Mouse (Mus musculus) neural tube, embryonic 11.5 days (tissue): ENCODE measurements around the gene Prorsd1. TPM values are rescaled to one million over a fixed set of nuclear protein-coding genes. Genes with fewer than 3 reads are reported as not detected.
A peak's percentile ranks its signal among the peaks of the same experiment; 100 is the strongest.
"Not testable (repeated sequence)": the region's sequence is repeated elsewhere in the genome, so short reads cannot be mapped to it uniquely, and the experiment has no call there.

Experiments used
- ATAC-seq: fragments of 200-750 bp; cut with Nextera tagmentation; 2 replicates; pipeline ENCODE4 v1.8.0; 2017; ENCODE audit warnings: moderate number of reproducible peaks, mild to moderate bottlenecking, moderate TSS enrichment, moderate library complexity; ENCODE audit not compliant: insufficient read depth, low FRiP score, low TSS enrichment
- DNase-seq: peaks from one replicate; pipeline ENCODE4 v3.0.0-alpha.2; 2015; ENCODE audit warnings: low spot score
- H3K27ac ChIP-seq: fragments of 300-500 bp; sonication (generic); 2 replicates; pipeline ENCODE4 v1.5.1; 2014; ENCODE audit warnings: low read depth, mild to moderate bottlenecking, low read length
- H3K27me3 ChIP-seq: fragments of 300-500 bp; sonication (generic); 2 replicates; pipeline ENCODE4 v1.6.1; 2014; ENCODE audit warnings: mild to moderate bottlenecking, low read length, mixed read lengths; ENCODE audit not compliant: control insufficient read depth, insufficient read depth
- H3K36me3 ChIP-seq: fragments of 300-500 bp; sonication (generic); 2 replicates; pipeline ENCODE4 v1.6.1; 2014; ENCODE audit warnings: mild to moderate bottlenecking, low read length, moderate library complexity, mixed read lengths; ENCODE audit not compliant: control insufficient read depth, insufficient read depth
- H3K4me1 ChIP-seq: fragments of 300-500 bp; sonication (generic); 2 replicates; pipeline ENCODE4 v1.6.1; 2014; ENCODE audit warnings: low read length, mixed read lengths; ENCODE audit not compliant: control insufficient read depth, insufficient read depth
- H3K4me2 ChIP-seq: fragments of 300-500 bp; sonication (generic); 2 replicates; pipeline ENCODE4 v1.6.1; 2014; ENCODE audit warnings: low read depth, mild to moderate bottlenecking, moderate library complexity
- H3K4me3 ChIP-seq: fragments of 300-500 bp; sonication (generic); 2 replicates; pipeline ENCODE4 v1.5.1; 2014; ENCODE audit warnings: low read depth, low read length
- H3K9ac ChIP-seq: fragments of 300-500 bp; sonication (generic); 2 replicates; pipeline ENCODE4 v1.6.1; 2014; ENCODE audit warnings: mild to moderate bottlenecking, low read length
- H3K9me3 ChIP-seq: fragments of 300-500 bp; sonication (generic); 2 replicates; pipeline ENCODE4 v1.6.1; 2016; ENCODE audit warnings: low read length; ENCODE audit not compliant: control insufficient read depth
- WGBS: fragments of 180-500 bp; shearing (Covaris S2); extraction: QIAGEN DNeasy Blood & Tissue Kit; methylation state at CpG from one replicate; pipeline ENCODE4 v1.1.7; 2014; 5-methylcytosine and 5-hydroxymethylcytosine counted together
- polyA plus RNA-seq: library from polyadenylated mRNA; unstranded; fragments of >200 nt; fragmentation: Nextera tagmentation; extraction: Ambion mirVana; gene quantifications from 2 replicates; pipeline ENCODE4 v1.2.1, GENCODE M21; 2014

Prorsd1 gene
- polyA plus RNA-seq, 1 experiment from 2014 or later = 22.0 TPM

GRCm38 (mm10) chr11:29546762-29547161 lies 31.9 kb upstream of the Prorsd1 start:
- DNase-seq = no peak
- Histone ChIP-seq H3K27me3 (no peaks in the 10 kb centered on the region), H3K9ac (peak overlapping the region; percentile 91), H3K4me3 (peak overlapping the region; percentile 79), H3K36me3 (peaks cover 8% of the 10 kb centered on the region), H3K4me2 (peak overlapping the region; percentile 48), H3K4me1 (no peaks in the 10 kb centered on the region), H3K9me3 (no peaks in the 10 kb centered on the region), H3K27ac (no peak overlapping the region)
- ATAC-seq = no peak
- WGBS = 26% methylated on average over 2 of the region's 2 CpGs

DNA sequence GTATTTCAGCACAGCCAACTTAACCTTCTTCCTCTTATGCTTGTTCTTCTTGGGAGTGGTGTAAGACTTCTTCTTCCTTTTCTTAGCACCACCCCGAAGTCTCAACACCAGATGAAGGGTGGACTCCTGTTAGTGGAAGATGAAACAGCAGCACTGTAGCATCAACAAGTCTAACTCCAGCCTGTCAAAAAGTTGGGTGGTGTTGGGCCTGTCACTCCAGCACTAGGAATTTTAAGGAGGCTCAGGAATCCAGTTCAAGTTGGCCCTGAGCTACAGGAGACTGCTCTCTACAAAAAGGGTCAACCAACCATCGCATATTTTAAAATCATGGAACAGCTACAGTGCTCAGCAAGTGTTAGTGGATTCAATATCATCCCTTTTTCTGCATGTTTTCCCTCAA lies 31.5 kb upstream of the Prorsd1 start:
- H3K4me2 ChIP-seq = peak overlapping the region; percentile 48

DNA sequence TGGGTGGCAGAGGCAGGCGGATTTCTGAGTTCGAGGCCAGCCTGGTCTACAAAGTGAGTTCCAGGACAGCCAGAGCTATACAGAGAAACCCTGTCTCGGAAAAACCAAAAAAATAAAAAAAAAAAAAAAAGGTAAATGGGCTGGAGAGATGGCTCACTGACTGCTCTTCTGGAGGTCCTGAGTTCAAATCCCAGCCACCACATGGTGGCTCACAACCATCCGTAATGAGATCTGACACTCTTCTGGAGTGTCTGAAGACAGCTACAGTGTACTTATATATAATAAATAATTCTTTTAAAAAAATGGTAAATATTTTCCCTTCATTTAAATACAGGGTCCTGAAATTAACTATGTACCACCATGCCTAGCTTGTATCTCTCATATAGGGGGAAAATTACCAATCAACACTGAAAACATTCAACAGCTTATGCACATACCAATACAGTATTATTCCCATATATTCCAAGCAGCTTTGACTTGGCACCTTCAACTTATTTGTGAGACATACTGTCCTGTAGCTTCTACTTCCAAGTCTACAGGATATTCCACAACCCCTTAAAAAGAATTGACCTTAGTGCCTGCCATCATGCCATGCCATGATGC lies 30.4 kb upstream of the Prorsd1 start:
- not testable (repeated sequence) for H3K4me1 ChIP-seq, H3K9me3 ChIP-seq, H3K27ac ChIP-seq, H3K9ac ChIP-seq, ATAC-seq, H3K4me3 ChIP-seq, H3K36me3 ChIP-seq, H3K4me2 ChIP-seq, DNase-seq, H3K27me3 ChIP-seq
- 92% methylated on average over 4 of the region's 4 CpGs for WGBS

More for the DNA sequence above, 31.5 kb upstream of the Prorsd1 start:
- WGBS = 97% methylated on average over 2 of the region's 2 CpGs
- not testable (repeated sequence) for H3K4me3 ChIP-seq, H3K36me3 ChIP-seq, H3K9ac ChIP-seq, H3K4me1 ChIP-seq, ATAC-seq, H3K9me3 ChIP-seq, DNase-seq, H3K27me3 ChIP-seq, H3K27ac ChIP-seq

GRCm38 (mm10) chr11:29544225-29544945 lies 29.6 kb upstream of the Prorsd1 start:
- no peak for DNase-seq
- Histone ChIP-seq H3K9ac (no peak overlapping the region), H3K27me3 (no peaks in the 10 kb centered on the region), H3K27ac (no peak overlapping the region), H3K4me3 (no peak overlapping the region), H3K36me3 (peaks cover 8% of the 10 kb centered on the region), H3K9me3 (no peaks in the 10 kb centered on the region), H3K4me1 (no peaks in the 10 kb centered on the region), H3K4me2 (no peak overlapping the region)
- WGBS = 91% methylated on average over 3 of the region's 3 CpGs
- no peak for ATAC-seq

DNA sequence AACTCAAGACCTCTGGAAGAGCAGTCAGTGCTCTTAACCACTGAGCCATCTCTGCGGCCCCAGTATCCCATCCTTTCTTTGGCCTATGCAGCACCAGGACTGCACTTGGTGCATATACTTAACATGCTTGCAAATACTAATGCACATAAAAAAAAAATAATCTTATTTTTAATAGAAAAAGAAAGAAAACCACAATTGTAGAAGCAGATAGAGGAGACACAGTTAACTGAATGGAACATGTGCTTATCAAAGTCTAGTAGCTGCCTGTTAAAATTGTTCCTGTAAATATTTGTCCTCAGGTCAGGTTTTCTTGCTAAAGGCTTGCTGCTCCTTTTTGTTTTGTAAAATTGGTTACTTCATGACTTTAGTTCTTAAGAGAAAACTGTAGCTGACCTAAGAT lies 23.4 kb upstream of the Prorsd1 start:
- Histone ChIP-seq H3K9me3 (no peaks in the 10 kb centered on the region), H3K4me1 (no peaks in the 10 kb centered on the region), H3K27me3 (no peaks in the 10 kb centered on the region), H3K4me2 (no peak overlapping the region), H3K27ac (no peak overlapping the region), H3K4me3 (no peak overlapping the region), H3K9ac (no peak overlapping the region), H3K36me3 (no peaks in the 10 kb centered on the region; the same call in 1 of the 2 replicates)
- 97% methylated on average over 1 of the region's 1 CpGs for WGBS
- ATAC-seq (no peak), DNase-seq (no peak)

DNA sequence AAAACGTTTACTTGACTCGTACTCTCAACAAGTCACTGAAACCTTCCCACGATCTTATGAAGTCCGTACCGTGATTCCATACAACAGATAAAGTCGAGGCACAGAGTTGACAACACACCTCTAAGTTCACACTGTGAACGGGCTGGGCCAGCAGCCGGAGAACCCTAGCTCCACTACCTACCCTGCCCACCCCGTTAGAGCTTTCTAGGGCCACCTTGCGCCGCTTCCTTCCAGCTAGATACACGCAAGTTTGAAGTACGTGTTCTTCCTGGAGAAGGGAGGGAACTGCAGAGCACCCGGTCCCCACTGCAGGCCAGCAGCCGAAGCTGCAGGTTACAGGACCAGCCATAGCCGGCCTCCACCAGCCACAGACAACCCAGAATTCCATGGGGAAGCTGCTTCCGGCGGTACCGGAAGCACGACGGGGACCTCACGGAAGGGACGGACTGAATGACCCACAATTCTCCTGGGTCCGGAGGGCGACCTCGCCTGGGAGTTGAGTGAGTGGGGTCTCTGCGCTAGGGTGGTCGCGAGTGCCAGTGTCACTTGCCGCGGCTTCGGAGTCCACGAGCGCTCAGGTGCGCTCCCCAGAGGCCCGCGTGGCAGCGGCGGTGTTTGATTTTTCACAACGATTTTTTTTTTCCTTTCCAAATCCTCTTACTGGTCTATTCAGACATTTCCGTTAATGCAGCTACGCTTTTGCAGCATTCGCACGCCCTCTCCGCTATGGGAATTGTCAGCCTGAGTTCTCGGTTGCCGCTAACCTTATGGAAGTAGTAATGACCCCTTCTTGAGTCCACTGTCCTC lies 11.4 kb upstream of the Prorsd1 start, which contains the start of gene Mtif2:
Mtif2 (plus strand) TSS at position 421 of the 807 bp plus-strand sequence.
- H3K27ac ChIP-seq = peak within 1 kb of the TSS; percentile 60; the same call in 1 of the 2 replicates
- H3K27me3 ChIP-seq = no peaks in the 10 kb centered on the region
- H3K9ac ChIP-seq = peak within 1 kb of the TSS; percentile 78
- ATAC-seq (peak; percentile 94), DNase-seq (peak; percentile 88)
- WGBS = 3% methylated on average over 47 of the region's 47 CpGs
- H3K4me2 ChIP-seq = peak within 1 kb of the TSS; percentile 80
- H3K9me3 ChIP-seq = no peaks in the 10 kb centered on the region
- no peaks in the 10 kb centered on the region for H3K36me3 ChIP-seq
- H3K4me1 ChIP-seq = no peaks in the 10 kb centered on the region
- H3K4me3 ChIP-seq = peak within 1 kb of the TSS; percentile 73

DNA sequence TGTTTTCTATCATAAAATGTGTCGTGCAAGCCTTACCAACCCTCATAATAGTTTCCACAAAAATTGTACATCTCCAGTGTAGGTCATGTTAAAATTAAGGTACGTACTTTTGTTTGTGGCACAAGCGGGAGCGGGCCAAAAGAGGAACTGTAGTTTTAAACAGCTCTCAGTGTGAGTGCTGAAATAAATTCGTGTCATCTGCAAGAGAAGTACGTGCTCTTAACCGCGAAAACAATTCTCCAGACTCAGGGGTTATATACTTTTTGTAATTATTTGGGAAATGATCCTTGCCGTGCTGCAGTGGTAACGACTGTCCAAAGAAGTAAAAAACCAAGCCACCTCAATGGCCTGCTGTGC lies 530 bp downstream of the Prorsd1 start:
- no peak for DNase-seq
- no peaks in the 10 kb centered on the region for H3K4me1 ChIP-seq
- no peaks in the 10 kb centered on the region for H3K27me3 ChIP-seq
- H3K9ac ChIP-seq = peak overlapping the region; percentile 64
- H3K27ac ChIP-seq = no peak overlapping the region
- 0 out of 2 replicates have a peak, but pooled peaks cover 2% of the 10 kb centered on the region for H3K36me3 ChIP-seq
- 31% methylated on average over 10 of the region's 10 CpGs for WGBS
- ATAC-seq = no peak
- peak overlapping the region; percentile 55 for H3K4me3 ChIP-seq
- peak overlapping the region; percentile 63 for H3K4me2 ChIP-seq
- no peaks in the 10 kb centered on the region for H3K9me3 ChIP-seq

DNA sequence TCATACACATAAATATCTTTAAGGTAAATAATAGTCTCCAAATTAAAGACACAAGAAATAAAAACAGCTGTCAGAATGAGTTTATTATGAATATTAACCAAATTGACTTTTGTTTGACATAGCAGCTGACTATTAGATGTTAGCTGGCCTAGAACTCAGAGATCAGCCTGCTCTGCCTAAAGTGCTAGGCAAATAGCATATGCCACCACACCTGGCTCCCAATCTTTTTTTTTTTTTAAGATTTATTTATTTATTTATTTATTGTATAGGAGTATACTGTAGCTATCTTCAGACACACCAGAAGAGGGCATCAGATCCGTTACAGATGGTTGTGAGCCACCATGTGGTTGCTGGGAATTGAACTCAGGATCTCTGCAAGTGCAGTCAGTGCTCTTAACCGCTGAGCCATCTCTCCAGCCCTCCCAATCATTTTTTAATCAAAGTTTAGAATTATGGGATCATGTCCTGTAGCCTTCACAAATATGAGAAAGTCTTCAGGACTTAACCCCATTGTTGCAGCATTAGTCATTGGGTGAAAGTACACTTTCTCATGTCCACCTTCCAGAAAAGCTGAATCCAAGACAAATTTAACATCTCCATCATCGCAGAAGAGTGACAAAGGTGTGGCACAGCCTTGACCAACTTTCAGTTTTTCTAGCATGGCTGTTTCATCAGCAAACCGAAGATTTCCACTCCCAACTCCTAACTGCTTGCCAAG lies 1.9 kb downstream of the Prorsd1 start:
- H3K36me3 ChIP-seq = 0 out of 2 replicates have a peak, but pooled peaks cover 2% of the 10 kb centered on the region
- no peaks in the 10 kb centered on the region for H3K4me1 ChIP-seq
- no peak overlapping the region for H3K9ac ChIP-seq
- H3K9me3 ChIP-seq = no peaks in the 10 kb centered on the region
- ATAC-seq (no peak), DNase-seq (no peak)
- 89% methylated on average over 4 of the region's 4 CpGs for WGBS
- H3K27me3 ChIP-seq = no peaks in the 10 kb centered on the region
- no peak overlapping the region for H3K27ac ChIP-seq
- H3K4me2 ChIP-seq = no peak overlapping the region
- no peak overlapping the region for H3K4me3 ChIP-seq
